Mouse (Mus musculus): Measurements from ENCODE around the gene Gpr6. TPM values are rescaled to one million over a fixed set of nuclear protein-coding genes. Genes with fewer than 3 reads are reported as not detected.

Gpr6 gene
- polyA plus RNA-seq (2012; rRNA removed), result not detected in 2 replicates

DNA sequence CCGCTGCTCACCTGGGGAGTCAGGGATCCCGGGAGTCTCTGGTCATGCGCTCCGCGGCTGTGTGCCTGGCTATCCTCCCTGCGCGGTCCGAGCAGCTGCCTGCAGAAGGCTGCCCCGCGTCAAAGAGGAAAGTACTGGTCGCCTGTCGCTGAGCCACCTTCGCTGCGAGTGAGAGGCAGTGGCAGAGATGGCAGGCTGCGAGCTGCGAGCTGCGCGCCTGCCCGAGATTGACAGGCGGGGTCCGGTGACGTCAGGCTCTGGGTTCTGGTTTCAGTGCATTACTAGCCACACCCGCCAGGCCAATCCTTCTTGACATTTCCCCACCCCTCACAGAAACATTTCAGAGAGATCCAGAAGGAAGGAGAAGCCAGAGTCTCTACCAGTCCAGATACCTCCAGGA, at the start of gene Gpr6:
TSS of gene Gpr6 (minus strand) at position 170 of the 400 bp plus-strand sequence.
- DNase-seq, result no peak
- H3K36me3 ChIP-seq (ENCODE audit: control insufficient read depth, insufficient read depth, low read length), result no peaks in the 10 kb centered on the region
- no peak within 1 kb of the TSS for H3K27ac ChIP-seq (ENCODE audit: insufficient read depth, low read depth, low read length)
- TF ChIP-seq POLR2A (IDR thresholded peaks at IDR 0.05; ENCODE audit: low read depth, low read length), result no peak
- no peak for TF ChIP-seq CTCF (conservative IDR thresholded peaks at IDR 0.05; ENCODE audit: insufficient read depth, insufficient read length, low read depth, low read length)
- no peaks in the 10 kb centered on the region for H3K4me1 ChIP-seq (ENCODE audit: control insufficient read depth, insufficient read depth, low read length)
- 1% methylated on average over 23 of the region's 23 CpGs for WGBS
- no peak within 1 kb of the TSS for H3K4me3 ChIP-seq (ENCODE audit: insufficient read depth, low read depth, low read length)
- H3K27me3 ChIP-seq (replicated peaks; ENCODE audit: control insufficient read depth, insufficient read depth, low read length), result no peaks in the 10 kb centered on the region; the same call in 1 of the 2 replicates

DNA sequence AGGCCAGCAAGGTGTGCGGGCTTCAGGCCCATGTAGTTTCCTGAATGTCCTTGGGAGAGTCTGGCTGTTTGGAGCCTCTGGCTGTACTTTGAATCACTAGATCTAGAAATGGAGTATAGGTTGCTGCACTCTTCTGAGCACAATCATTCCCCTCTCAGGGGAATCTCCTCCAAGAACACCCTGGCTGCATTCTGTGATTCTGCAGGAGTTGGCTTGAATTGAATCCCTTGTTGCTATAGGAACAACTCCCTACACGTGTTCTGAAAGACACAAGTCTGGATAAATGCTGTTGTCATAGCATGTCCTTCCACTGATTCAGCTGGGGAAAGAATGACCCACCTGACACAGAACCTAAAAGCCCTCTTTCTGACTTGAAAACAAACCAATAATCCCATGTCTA, 28.0 kb upstream of the Gpr6 start:
- 68% methylated on average over 2 of the region's 2 CpGs for WGBS
- no peaks in the 10 kb centered on the region for H3K4me1 ChIP-seq (ENCODE audit: control insufficient read depth, insufficient read depth, low read length)
- H3K27me3 ChIP-seq (replicated peaks; ENCODE audit: control insufficient read depth, insufficient read depth, low read length), result no peaks in the 10 kb centered on the region; the same call in 1 of the 2 replicates
- TF ChIP-seq CTCF (conservative IDR thresholded peaks at IDR 0.05; ENCODE audit: insufficient read depth, insufficient read length, low read depth, low read length) (no peak), POLR2A (IDR thresholded peaks at IDR 0.05; ENCODE audit: low read depth, low read length) (no peak)
- no peak for DNase-seq
- H3K27ac ChIP-seq (ENCODE audit: insufficient read depth, low read depth, low read length), result no peak overlapping the region
- H3K4me3 ChIP-seq (ENCODE audit: insufficient read depth, low read depth, low read length), result no peak overlapping the region
- no peaks in the 10 kb centered on the region for H3K36me3 ChIP-seq (ENCODE audit: control insufficient read depth, insufficient read depth, low read length)

GRCm38 (mm10) chr10:41098137-41098536, 26.1 kb upstream of the Gpr6 start:
- Histone ChIP-seq H3K4me1 (ENCODE audit: control insufficient read depth, insufficient read depth, low read length) (no peaks in the 10 kb centered on the region), H3K27ac (ENCODE audit: insufficient read depth, low read depth, low read length) (no peak overlapping the region), H3K36me3 (ENCODE audit: control insufficient read depth, insufficient read depth, low read length) (no peaks in the 10 kb centered on the region), H3K4me3 (ENCODE audit: insufficient read depth, low read depth, low read length) (no peak overlapping the region), H3K27me3 (replicated peaks; ENCODE audit: control insufficient read depth, insufficient read depth, low read length) (no peaks in the 10 kb centered on the region; the same call in 1 of the 2 replicates)
- WGBS, result 89% methylated on average over 6 of the region's 6 CpGs
- TF ChIP-seq POLR2A (IDR thresholded peaks at IDR 0.05; ENCODE audit: low read depth, low read length) (no peak), CTCF (conservative IDR thresholded peaks at IDR 0.05; ENCODE audit: insufficient read depth, insufficient read length, low read depth, low read length) (no peak)
- no peak for DNase-seq

- no peak for DNase-seq
- TF ChIP-seq CTCF (conservative IDR thresholded peaks at IDR 0.05; ENCODE audit: insufficient read depth, insufficient read length, low read depth, low read length) (no peak), POLR2A (IDR thresholded peaks at IDR 0.05; ENCODE audit: low read depth, low read length) (no peak)
- Histone ChIP-seq H3K36me3 (ENCODE audit: control insufficient read depth, insufficient read depth, low read length) (no peaks in the 10 kb centered on the region), H3K4me1 (ENCODE audit: control insufficient read depth, insufficient read depth, low read length) (no peaks in the 10 kb centered on the region), H3K4me3 (ENCODE audit: insufficient read depth, low read depth, low read length) (no peak overlapping the region), H3K27me3 (replicated peaks; ENCODE audit: control insufficient read depth, insufficient read depth, low read length) (no peaks in the 10 kb centered on the region), H3K27ac (ENCODE audit: insufficient read depth, low read depth, low read length) (no peak overlapping the region)
- WGBS, result 48% methylated on average over 7 of the region's 7 CpGs
Observed at GRCm38 (mm10) chr10:41088852-41089251, 16.8 kb upstream of the Gpr6 start.

DNA sequence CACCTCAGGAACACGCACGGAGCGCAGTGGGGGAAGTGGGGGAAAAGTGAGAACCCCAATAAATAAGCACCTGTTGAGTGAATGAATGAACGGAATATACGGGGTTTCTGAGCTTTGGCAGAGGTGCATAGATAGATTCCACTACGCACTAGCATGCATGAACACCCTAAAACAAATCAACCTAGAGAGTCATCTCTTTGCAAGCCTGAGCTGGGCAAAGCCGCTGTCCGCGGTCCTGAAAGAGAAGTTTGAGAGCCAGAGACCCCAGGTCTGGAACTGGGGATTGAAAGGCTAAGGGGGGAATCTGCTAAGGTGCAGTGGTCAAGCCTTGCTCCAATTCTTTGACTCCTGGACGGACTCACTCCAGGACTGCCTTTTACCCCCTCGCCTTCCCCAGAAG, 389 bp downstream of the Gpr6 start:
- WGBS, result 3% methylated on average over 11 of the region's 11 CpGs
- peak; percentile 3 for DNase-seq

DNA sequence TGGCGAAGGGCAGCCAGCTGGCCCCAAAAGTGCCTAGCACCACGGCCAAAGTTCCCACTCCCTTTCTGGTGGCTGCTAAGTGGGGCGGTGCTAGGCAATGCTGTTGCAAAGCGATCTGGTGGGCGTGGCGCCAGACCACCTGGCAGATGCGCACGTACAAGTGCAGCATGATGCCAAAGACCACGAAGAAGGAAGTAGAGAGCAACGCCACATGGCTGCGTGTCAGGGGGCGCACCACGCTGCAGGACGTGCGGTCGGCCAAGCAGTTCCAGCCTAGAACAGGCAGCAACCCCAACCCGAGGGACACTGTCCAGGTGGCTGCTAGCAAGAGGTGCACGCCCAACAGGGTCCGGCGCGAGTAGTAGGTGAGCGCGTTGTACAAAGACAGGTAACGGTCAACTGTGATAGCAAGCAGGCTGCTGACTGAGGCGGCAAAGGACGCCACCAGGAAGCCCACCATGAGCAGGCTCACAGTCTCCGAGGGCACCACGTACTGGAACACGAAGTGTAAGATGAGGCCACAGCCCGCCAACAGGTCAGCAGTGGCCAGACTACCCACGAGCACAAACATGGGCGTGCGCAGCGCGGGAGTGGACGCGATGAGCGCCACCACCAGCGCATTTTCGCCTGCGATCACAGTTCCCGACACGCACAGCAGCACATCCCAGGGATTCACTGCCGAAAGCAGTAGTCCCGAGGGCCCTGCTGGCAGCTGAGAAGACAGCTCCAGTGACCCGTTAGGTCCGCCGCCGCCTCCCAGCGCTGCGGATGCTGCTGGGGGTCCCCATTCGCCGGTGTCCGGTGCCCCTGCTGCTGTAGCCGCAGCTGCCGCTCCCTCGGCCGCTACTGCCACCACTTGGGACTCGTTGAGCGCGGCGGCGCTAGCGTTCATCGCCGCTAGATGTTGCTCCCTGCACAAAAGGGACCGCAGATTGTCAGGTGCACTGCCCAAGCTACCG, 1.1 kb downstream of the Gpr6 start:
- H3K4me3 ChIP-seq (ENCODE audit: insufficient read depth, low read depth, low read length), result no peak overlapping the region
- no peak for DNase-seq
- no peaks in the 10 kb centered on the region for H3K4me1 ChIP-seq (ENCODE audit: control insufficient read depth, insufficient read depth, low read length)
- H3K27ac ChIP-seq (ENCODE audit: insufficient read depth, low read depth, low read length), result no peak overlapping the region
- H3K27me3 ChIP-seq (replicated peaks; ENCODE audit: control insufficient read depth, insufficient read depth, low read length), result no peaks in the 10 kb centered on the region; the same call in 1 of the 2 replicates
- WGBS, result 3% methylated on average over 68 of the region's 68 CpGs
- no peaks in the 10 kb centered on the region for H3K36me3 ChIP-seq (ENCODE audit: control insufficient read depth, insufficient read depth, low read length)
- TF ChIP-seq CTCF (conservative IDR thresholded peaks at IDR 0.05; ENCODE audit: insufficient read depth, insufficient read length, low read depth, low read length) (no peak), POLR2A (IDR thresholded peaks at IDR 0.05; ENCODE audit: low read depth, low read length) (no peak)

More for the DNA sequence above, 389 bp downstream of the Gpr6 start:
- no peak for TF ChIP-seq CTCF (conservative IDR thresholded peaks at IDR 0.05; ENCODE audit: insufficient read depth, insufficient read length, low read depth, low read length)
- no peak for TF ChIP-seq POLR2A (IDR thresholded peaks at IDR 0.05; ENCODE audit: low read depth, low read length)
- Histone ChIP-seq H3K27ac (ENCODE audit: insufficient read depth, low read depth, low read length) (no peak overlapping the region), H3K27me3 (replicated peaks; ENCODE audit: control insufficient read depth, insufficient read depth, low read length) (no peaks in the 10 kb centered on the region; the same call in 1 of the 2 replicates), H3K36me3 (ENCODE audit: control insufficient read depth, insufficient read depth, low read length) (no peaks in the 10 kb centered on the region), H3K4me1 (ENCODE audit: control insufficient read depth, insufficient read depth, low read length) (no peaks in the 10 kb centered on the region), H3K4me3 (ENCODE audit: insufficient read depth, low read depth, low read length) (no peak overlapping the region)

GRCm38 (mm10) chr10:41060250-41060831, 11.7 kb downstream of the Gpr6 start:
- Histone ChIP-seq H3K27ac (ENCODE audit: insufficient read depth, low read depth, low read length) (no peak overlapping the region), H3K36me3 (ENCODE audit: control insufficient read depth, insufficient read depth, low read length) (no peaks in the 10 kb centered on the region), H3K4me3 (ENCODE audit: insufficient read depth, low read depth, low read length) (no peak overlapping the region), H3K27me3 (replicated peaks; ENCODE audit: control insufficient read depth, insufficient read depth, low read length) (no peaks in the 10 kb centered on the region), H3K4me1 (ENCODE audit: control insufficient read depth, insufficient read depth, low read length) (no peaks in the 10 kb centered on the region)
- DNase-seq, result no peak
- TF ChIP-seq CTCF (conservative IDR thresholded peaks at IDR 0.05; ENCODE audit: insufficient read depth, insufficient read length, low read depth, low read length), result no peak
- no peak for TF ChIP-seq POLR2A (IDR thresholded peaks at IDR 0.05; ENCODE audit: low read depth, low read length)
- WGBS, result 78% methylated on average over 4 of the region's 4 CpGs

All from kidney, adult 2 months (tissue).